Mouse (Mus musculus) testis, postnatal 14 days (tissue): ENCODE results near the gene Veph1.

Experiments
- DNase-seq: peaks from one replicate; pipeline ENCODE4 v3.0.0; 2021; ENCODE audit warnings: low spot score

Gene Veph1

GRCm38 (mm10) chr3:66019171-66019570 is 277.5 kb downstream of the Veph1 start:
- no peak for DNase-seq

- DNase-seq, result no peak
Measured at GRCm38 (mm10) chr3:66007632-66008401, 288.8 kb downstream of the Veph1 start.

- DNase-seq, result no peak
Measured at GRCm38 (mm10) chr3:66004989-66005388, 291.6 kb downstream of the Veph1 start.

- DNase-seq, result no peak
Measured at GRCm38 (mm10) chr3:66004220-66004951, 292.3 kb downstream of the Veph1 start.
